Mouse (Mus musculus): Measurements from ENCODE around the gene Atp2a3. TPM values are rescaled to one million over a fixed set of nuclear protein-coding genes. Genes with fewer than 3 reads are reported as not detected.
A peak's percentile ranks its signal among the peaks of the same experiment; 100 is the strongest.

Atp2a3 gene
- polyA plus RNA-seq, 1 experiment from 2014 or later: 2.0 TPM

DNA sequence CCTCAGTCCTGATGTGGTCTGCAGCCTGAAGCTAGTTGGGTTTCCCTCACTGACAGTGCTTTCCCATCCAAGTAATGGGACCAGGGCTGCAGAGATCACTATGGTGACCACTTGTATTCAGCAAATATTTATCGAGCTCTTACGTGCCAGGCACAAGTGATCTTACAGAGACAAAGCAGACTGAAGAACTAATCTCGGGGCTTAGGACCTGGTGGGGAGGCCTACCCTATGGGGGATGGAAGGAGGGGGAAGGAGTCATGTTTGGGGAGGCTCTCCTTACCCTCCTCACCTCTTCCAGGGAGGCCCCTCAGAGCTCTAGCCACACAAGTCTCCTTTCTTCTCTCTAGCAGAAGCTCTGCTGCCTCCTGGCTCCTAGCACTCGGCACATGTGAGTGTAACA, 62.9 kb downstream of the Atp2a3 start:
- H3K9me3 ChIP-seq (ENCODE audit: control insufficient read depth, low read length): no peaks in the 10 kb centered on the region
- ATAC-seq (ENCODE audit: low FRiP score) (no peak), DNase-seq (ENCODE audit: low spot score) (no peak)
- no peak overlapping the region for H3K4me3 ChIP-seq (replicated peaks; ENCODE audit: low read length)
- H3K4me2 ChIP-seq (replicated peaks): no peak overlapping the region
- WGBS: 43% methylated on average over 4 of the region's 4 CpGs
- 0 out of 2 replicates have a peak, but pooled peaks cover 9% of the 10 kb centered on the region for H3K27me3 ChIP-seq (ENCODE audit: control insufficient read depth, insufficient read depth, low read length)
- H3K4me1 ChIP-seq (replicated peaks; ENCODE audit: control insufficient read depth, insufficient read depth, low read length): peaks cover 15% of the 10 kb centered on the region
- H3K9ac ChIP-seq: no peak overlapping the region
- peaks cover 20% of the 10 kb centered on the region for H3K36me3 ChIP-seq (replicated peaks; ENCODE audit: control insufficient read depth, insufficient read depth)
- no peak overlapping the region for H3K27ac ChIP-seq

DNA sequence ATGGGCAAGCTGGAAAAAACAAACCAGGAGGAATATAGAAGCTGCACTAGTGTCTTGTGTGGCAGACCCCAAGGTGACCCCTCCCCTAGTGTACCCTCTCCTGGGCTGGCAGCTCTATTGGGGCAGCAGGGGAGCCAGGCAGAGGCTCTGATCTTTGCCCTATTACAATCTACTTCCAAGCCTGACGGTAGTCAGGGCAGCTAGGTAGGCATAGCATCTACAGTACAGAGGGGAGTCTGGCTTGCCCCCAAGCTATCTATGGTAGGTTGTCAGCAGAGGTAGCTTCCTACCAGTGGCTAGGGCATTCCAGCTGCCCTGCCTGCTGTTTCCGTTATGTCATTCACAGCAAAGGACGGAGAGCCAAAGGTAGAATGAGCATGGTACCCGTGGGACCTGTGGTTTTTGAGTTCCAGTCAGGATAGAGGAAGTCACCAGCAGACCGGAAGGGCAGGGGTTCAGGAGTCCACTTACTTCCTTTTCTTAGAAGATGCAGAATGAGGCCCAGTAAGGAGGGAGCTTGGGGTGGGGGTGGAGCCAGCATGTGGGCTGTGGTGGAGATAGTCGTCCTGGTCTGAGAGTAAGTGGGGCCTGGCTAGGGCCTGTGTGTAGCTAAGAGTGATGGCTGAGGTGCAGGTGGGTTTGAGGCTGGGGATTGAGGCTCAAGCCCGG, 63.4 kb downstream of the Atp2a3 start:
- no peak overlapping the region for H3K9ac ChIP-seq
- H3K27me3 ChIP-seq (ENCODE audit: control insufficient read depth, insufficient read depth, low read length): 0 out of 2 replicates have a peak, but pooled peaks cover 9% of the 10 kb centered on the region
- no peak overlapping the region for H3K27ac ChIP-seq
- H3K4me1 ChIP-seq (replicated peaks; ENCODE audit: control insufficient read depth, insufficient read depth, low read length): peaks cover 15% of the 10 kb centered on the region
- 61% methylated on average over 7 of the region's 7 CpGs for WGBS
- H3K9me3 ChIP-seq (ENCODE audit: control insufficient read depth, low read length): no peaks in the 10 kb centered on the region
- H3K4me2 ChIP-seq (replicated peaks): no peak overlapping the region
- peaks cover 26% of the 10 kb centered on the region for H3K36me3 ChIP-seq (replicated peaks; ENCODE audit: control insufficient read depth, insufficient read depth)
- ATAC-seq (ENCODE audit: low FRiP score): no peak
- no peak for DNase-seq (ENCODE audit: low spot score)
- no peak overlapping the region for H3K4me3 ChIP-seq (replicated peaks; ENCODE audit: low read length)

DNA sequence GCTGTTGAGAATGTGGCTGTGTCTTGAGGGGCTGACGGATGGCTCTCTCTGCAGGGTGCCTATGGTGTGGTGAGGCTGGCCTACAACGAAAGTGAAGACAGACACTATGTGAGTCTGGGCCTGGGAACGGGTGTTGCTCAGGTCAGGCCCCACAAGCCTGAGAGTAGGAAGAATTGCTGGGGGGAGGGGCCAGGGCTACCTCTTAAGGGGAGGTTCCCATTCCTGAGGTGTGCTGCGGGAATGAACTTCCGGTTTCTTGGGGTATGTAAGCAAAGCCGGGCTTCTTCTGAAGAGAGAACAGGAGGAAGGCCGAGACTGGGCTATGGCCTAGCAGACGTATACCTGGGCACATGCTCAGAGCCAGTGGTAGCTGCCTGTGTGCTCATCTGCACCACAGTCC, 66.0 kb downstream of the Atp2a3 start:
- DNase-seq (ENCODE audit: low spot score): no peak

DNA sequence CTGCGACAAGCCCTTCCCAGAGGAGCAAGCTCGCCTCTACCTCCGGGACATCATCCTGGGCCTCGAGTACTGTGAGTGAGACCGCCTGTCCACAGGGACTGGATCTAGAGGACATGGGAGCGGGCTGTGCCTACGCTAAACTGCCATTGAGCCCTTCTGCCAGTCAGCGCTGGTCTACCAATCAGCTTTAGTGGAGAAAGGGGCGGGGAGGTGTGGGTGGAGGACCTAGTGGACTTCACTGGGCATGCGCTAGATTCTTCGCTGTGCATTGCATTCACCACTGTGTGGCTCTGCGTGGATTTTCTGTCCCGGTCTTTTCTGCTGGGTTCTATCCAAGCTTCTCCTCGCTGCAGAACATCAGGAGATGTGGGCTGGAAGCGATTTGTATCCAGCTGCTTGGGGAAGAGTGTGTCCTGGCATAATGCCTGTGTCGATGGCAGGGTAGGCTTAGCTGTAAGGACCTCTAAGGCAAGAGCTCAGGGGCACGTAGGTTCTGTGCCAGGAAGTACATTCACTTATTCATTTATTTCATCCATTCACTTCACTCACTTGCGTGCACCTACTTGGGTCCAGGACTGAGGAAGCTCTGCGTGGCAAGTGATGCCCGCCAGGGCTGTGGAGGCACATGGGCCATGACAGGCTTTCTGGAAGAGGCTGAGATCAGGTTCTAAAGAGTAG, 70.0 kb downstream of the Atp2a3 start:
- Histone ChIP-seq H3K36me3 (replicated peaks; ENCODE audit: control insufficient read depth, insufficient read depth) (peaks cover 34% of the 10 kb centered on the region), H3K27ac (peak overlapping the region; percentile 64), H3K4me1 (replicated peaks; ENCODE audit: control insufficient read depth, insufficient read depth, low read length) (peaks cover 7% of the 10 kb centered on the region; the same call in 1 of the 2 replicates), H3K9ac (peak overlapping the region; percentile 32; the same call in 1 of the 2 replicates), H3K27me3 (ENCODE audit: control insufficient read depth, insufficient read depth, low read length) (no peaks in the 10 kb centered on the region), H3K9me3 (ENCODE audit: control insufficient read depth, low read length) (no peaks in the 10 kb centered on the region), H3K4me3 (replicated peaks; ENCODE audit: low read length) (peak overlapping the region; percentile 25), H3K4me2 (replicated peaks) (peak overlapping the region; percentile 64)
- WGBS: 25% methylated on average over 20 of the region's 20 CpGs
- peak; percentile 88 for DNase-seq (ENCODE audit: low spot score)
- peak; percentile 93 for ATAC-seq (ENCODE audit: low FRiP score)

More for the DNA sequence above, 66.0 kb downstream of the Atp2a3 start:
- H3K4me2 ChIP-seq (replicated peaks): no peak overlapping the region
- no peaks in the 10 kb centered on the region for H3K27me3 ChIP-seq (ENCODE audit: control insufficient read depth, insufficient read depth, low read length)
- H3K9me3 ChIP-seq (ENCODE audit: control insufficient read depth, low read length): no peaks in the 10 kb centered on the region
- 54% methylated on average over 8 of the region's 8 CpGs for WGBS
- no peak overlapping the region for H3K27ac ChIP-seq
- peaks cover 29% of the 10 kb centered on the region for H3K36me3 ChIP-seq (replicated peaks; ENCODE audit: control insufficient read depth, insufficient read depth)
- H3K4me3 ChIP-seq (replicated peaks; ENCODE audit: low read length): no peak overlapping the region
- H3K4me1 ChIP-seq (replicated peaks; ENCODE audit: control insufficient read depth, insufficient read depth, low read length): peaks cover 12% of the 10 kb centered on the region; the same call in 1 of the 2 replicates
- H3K9ac ChIP-seq: no peak overlapping the region
- no peak for ATAC-seq (ENCODE audit: low FRiP score)

DNA sequence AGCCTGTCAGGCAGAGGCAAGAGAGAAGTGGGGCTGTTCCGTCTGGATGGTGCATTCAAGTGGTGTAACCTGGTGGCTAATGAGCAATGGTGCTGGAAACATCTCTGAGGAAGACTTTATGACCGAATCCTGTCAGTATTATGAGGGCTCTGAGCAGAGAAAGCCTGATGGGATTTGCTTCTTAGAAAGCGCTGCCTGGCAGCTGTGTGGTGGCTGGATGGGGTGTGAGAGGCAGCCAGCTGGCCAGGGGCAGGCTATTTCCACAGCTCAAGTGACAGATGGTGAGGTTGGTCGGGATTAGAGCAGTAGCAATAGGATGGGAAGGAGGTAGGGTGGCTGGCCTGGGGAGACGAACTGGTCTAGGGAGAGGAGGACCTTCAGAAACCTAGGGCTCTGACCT, 70.6 kb downstream of the Atp2a3 start:
- Histone ChIP-seq H3K27ac (peak overlapping the region; percentile 46), H3K9me3 (ENCODE audit: control insufficient read depth, low read length) (no peaks in the 10 kb centered on the region), H3K4me3 (replicated peaks; ENCODE audit: low read length) (no peak overlapping the region), H3K4me1 (replicated peaks; ENCODE audit: control insufficient read depth, insufficient read depth, low read length) (peaks cover 7% of the 10 kb centered on the region; the same call in 1 of the 2 replicates), H3K27me3 (ENCODE audit: control insufficient read depth, insufficient read depth, low read length) (no peaks in the 10 kb centered on the region), H3K36me3 (replicated peaks; ENCODE audit: control insufficient read depth, insufficient read depth) (peaks cover 31% of the 10 kb centered on the region), H3K9ac (peak overlapping the region; percentile 18; the same call in 1 of the 2 replicates), H3K4me2 (replicated peaks) (peak overlapping the region; percentile 64)
- ATAC-seq (ENCODE audit: low FRiP score) (no peak; the same call in none of the 2 replicates), DNase-seq (ENCODE audit: low spot score) (no peak)
- WGBS: 51% methylated on average over 5 of the region's 5 CpGs

DNA sequence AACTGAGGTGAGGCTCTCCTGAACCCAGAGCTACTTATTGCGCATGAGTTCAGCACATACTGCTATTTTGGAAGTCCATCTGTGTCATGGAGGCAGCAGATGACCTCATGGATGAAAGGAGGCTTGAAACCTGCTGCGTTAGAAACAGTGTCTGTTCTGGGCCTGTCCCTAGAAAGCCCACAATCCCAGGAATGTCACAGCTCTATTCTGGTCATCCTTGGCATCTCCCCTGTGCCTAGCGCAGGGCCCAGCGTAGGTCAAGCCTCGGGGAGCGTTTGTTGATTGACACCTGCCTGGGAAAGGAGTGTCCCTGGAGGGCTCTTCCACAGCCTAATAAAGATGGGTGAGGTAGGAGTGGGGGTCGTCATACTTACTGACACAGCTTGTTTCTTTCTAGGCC, 75.1 kb downstream of the Atp2a3 start:
- ATAC-seq (ENCODE audit: low FRiP score) (no peak), DNase-seq (ENCODE audit: low spot score) (no peak)
- WGBS: 78% methylated on average over 7 of the region's 7 CpGs

DNA sequence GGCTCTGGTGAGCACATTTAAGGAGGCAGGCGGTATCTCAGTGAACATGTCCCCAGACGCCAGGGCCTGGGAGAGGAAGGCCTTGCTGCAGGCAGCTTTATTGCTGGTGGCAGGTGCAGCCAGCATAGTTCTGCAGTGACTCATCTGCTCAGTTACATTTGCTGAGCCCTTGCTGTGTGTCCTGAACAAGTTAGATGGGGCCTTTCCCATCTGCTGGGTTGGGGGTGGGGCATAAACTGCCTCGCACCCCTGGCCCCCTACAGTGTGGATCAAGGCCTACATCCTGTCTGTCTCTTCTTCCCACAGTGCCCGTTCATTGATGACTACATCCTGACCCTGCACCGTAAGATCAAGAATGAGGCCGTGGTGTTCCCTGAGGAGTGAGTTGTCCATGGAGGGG, 75.9 kb downstream of the Atp2a3 start:
- Histone ChIP-seq H3K9me3 (ENCODE audit: control insufficient read depth, low read length) (no peaks in the 10 kb centered on the region), H3K4me2 (replicated peaks) (no peak overlapping the region), H3K4me1 (replicated peaks; ENCODE audit: control insufficient read depth, insufficient read depth, low read length) (no peaks in the 10 kb centered on the region), H3K9ac (no peak overlapping the region), H3K27me3 (ENCODE audit: control insufficient read depth, insufficient read depth, low read length) (no peaks in the 10 kb centered on the region), H3K36me3 (replicated peaks; ENCODE audit: control insufficient read depth, insufficient read depth) (peaks cover 42% of the 10 kb centered on the region), H3K27ac (no peak overlapping the region), H3K4me3 (replicated peaks; ENCODE audit: low read length) (no peak overlapping the region)
- ATAC-seq (ENCODE audit: low FRiP score) (no peak), DNase-seq (ENCODE audit: low spot score) (no peak)
- 59% methylated on average over 6 of the region's 6 CpGs for WGBS

More for the DNA sequence above, 75.1 kb downstream of the Atp2a3 start:
- H3K4me1 ChIP-seq (replicated peaks; ENCODE audit: control insufficient read depth, insufficient read depth, low read length): peaks cover 6% of the 10 kb centered on the region; the same call in 1 of the 2 replicates
- H3K9me3 ChIP-seq (ENCODE audit: control insufficient read depth, low read length): no peaks in the 10 kb centered on the region
- H3K27me3 ChIP-seq (ENCODE audit: control insufficient read depth, insufficient read depth, low read length): no peaks in the 10 kb centered on the region
- H3K4me2 ChIP-seq (replicated peaks): no peak overlapping the region
- no peak overlapping the region for H3K9ac ChIP-seq
- H3K27ac ChIP-seq: no peak overlapping the region
- H3K4me3 ChIP-seq (replicated peaks; ENCODE audit: low read length): no peak overlapping the region
- H3K36me3 ChIP-seq (replicated peaks; ENCODE audit: control insufficient read depth, insufficient read depth): peaks cover 37% of the 10 kb centered on the region

DNA sequence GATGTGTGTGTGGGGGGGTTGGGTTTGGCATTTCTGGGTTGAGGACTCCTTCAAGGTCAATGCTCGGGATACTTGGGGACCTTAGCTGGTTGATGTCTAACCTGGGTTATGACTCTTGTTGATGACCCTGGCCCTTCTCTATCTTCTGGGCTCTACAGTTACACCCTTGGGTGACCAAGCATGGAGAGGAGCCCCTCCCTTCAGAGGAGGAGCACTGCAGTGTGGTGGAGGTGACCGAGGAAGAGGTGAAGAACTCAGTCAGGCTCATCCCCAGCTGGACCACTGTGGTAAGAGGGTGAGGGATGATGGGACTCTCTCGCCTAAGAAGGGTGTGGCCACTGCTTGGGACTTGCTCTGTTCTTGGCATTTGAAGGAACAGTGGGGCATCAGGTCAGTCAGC, 76.7 kb downstream of the Atp2a3 start:
- 88% methylated on average over 3 of the region's 3 CpGs for WGBS

DNA sequence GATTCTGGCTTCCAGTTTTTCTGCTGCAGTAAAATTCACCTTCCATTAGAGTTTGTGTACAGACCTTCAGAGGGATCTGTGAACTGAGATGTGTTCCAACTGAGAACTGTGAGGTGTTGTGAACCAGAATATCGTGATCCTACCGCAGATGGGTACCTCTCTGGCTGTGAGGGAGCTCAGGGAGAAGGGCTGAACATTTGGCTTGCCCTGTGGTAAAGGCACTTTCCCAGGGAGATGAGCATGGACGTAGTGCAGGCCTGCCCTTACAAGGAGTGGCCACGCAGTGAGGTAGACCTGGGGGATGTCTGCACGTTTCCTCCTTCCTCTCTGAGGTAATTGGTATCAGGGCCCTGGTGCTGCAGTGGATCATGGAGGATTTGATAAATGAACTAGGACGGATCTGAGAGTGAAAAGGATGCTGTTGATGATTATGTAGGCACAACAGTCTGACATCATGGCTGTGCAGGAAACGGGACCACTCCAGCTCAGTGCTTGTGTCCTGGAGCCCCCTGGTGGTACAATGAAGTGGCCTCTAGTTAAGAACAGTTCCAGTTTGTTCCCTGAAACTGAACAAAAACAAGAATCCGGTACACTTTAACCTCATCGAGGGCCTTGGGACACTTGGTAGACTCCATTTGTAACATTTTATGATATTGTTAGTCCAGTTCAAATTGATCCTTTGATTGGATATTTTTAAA, 78.3 kb downstream of the Atp2a3 start:
- 62% methylated on average over 9 of the region's 9 CpGs for WGBS
- peak; percentile 54; the same call in 1 of the 2 replicates for ATAC-seq (ENCODE audit: low FRiP score)
- peaks cover 34% of the 10 kb centered on the region for H3K36me3 ChIP-seq (replicated peaks; ENCODE audit: control insufficient read depth, insufficient read depth)
- no peak overlapping the region for H3K9ac ChIP-seq
- no peaks in the 10 kb centered on the region for H3K4me1 ChIP-seq (replicated peaks; ENCODE audit: control insufficient read depth, insufficient read depth, low read length)
- no peak overlapping the region for H3K4me3 ChIP-seq (replicated peaks; ENCODE audit: low read length)
- no peak overlapping the region for H3K27ac ChIP-seq
- no peaks in the 10 kb centered on the region for H3K9me3 ChIP-seq (ENCODE audit: control insufficient read depth, low read length)
- no peaks in the 10 kb centered on the region for H3K27me3 ChIP-seq (ENCODE audit: control insufficient read depth, insufficient read depth, low read length)
- peak; percentile 74 for DNase-seq (ENCODE audit: low spot score)
- no peak overlapping the region for H3K4me2 ChIP-seq (replicated peaks)

More for the DNA sequence above, 76.7 kb downstream of the Atp2a3 start:
- peaks cover 42% of the 10 kb centered on the region for H3K36me3 ChIP-seq (replicated peaks; ENCODE audit: control insufficient read depth, insufficient read depth)
- H3K27ac ChIP-seq: no peak overlapping the region
- H3K27me3 ChIP-seq (ENCODE audit: control insufficient read depth, insufficient read depth, low read length): no peaks in the 10 kb centered on the region
- no peaks in the 10 kb centered on the region for H3K9me3 ChIP-seq (ENCODE audit: control insufficient read depth, low read length)
- no peaks in the 10 kb centered on the region for H3K4me1 ChIP-seq (replicated peaks; ENCODE audit: control insufficient read depth, insufficient read depth, low read length)
- no peak overlapping the region for H3K4me2 ChIP-seq (replicated peaks)
- no peak overlapping the region for H3K4me3 ChIP-seq (replicated peaks; ENCODE audit: low read length)
- H3K9ac ChIP-seq: no peak overlapping the region
- ATAC-seq (ENCODE audit: low FRiP score): no peak
- no peak for DNase-seq (ENCODE audit: low spot score)

Data from hindbrain, embryonic 14.5 days (tissue).